Mouse (Mus musculus) yolk sac, embryonic 10.5 days (tissue): ENCODE measurements around the gene D3Ertd254e.
"Not testable (repeated sequence)": the region's sequence is repeated elsewhere in the genome, so short reads cannot be mapped to it uniquely, and the experiment has no call there.

Experiments used
- DNase-seq: peaks from one replicate; pipeline ENCODE4 v3.0.0-alpha.2; 2017; ENCODE audit warnings: low spot score

Gene D3Ertd254e

GRCm38 (mm10) chr3:36150934-36151686 is at the start of gene D3Ertd254e:
Gene D3Ertd254e (plus strand): TSS chr3:36151017.
- peak; percentile 89 for DNase-seq

GRCm38 (mm10) chr3:36116076-36116475 is 34.7 kb upstream of the D3Ertd254e start:
- no peak for DNase-seq

GRCm38 (mm10) chr3:36119684-36120548 is 30.9 kb upstream of the D3Ertd254e start:
- DNase-seq: no peak

GRCm38 (mm10) chr3:36126176-36126575 is 24.6 kb upstream of the D3Ertd254e start:
- not testable (repeated sequence) for DNase-seq

GRCm38 (mm10) chr3:36136152-36136551 is 14.7 kb upstream of the D3Ertd254e start:
- no peak for DNase-seq

GRCm38 (mm10) chr3:36137560-36137959 is 13.3 kb upstream of the D3Ertd254e start:
- DNase-seq: no peak

GRCm38 (mm10) chr3:36138171-36138660 is 12.6 kb upstream of the D3Ertd254e start:
- DNase-seq: no peak

- DNase-seq: no peak
Observed at GRCm38 (mm10) chr3:36138996-36139395, 11.8 kb upstream of the D3Ertd254e start.

GRCm38 (mm10) chr3:36150537-36150933 is 282 bp upstream of the D3Ertd254e start:
- no peak for DNase-seq

- DNase-seq: no peak
Observed at GRCm38 (mm10) chr3:36155268-36155667, 4.5 kb downstream of the D3Ertd254e start.

GRCm38 (mm10) chr3:36170670-36171210 is 19.9 kb downstream of the D3Ertd254e start:
- DNase-seq: no peak

GRCm38 (mm10) chr3:36171348-36171747 is 20.5 kb downstream of the D3Ertd254e start:
- DNase-seq: no peak

GRCm38 (mm10) chr3:36173761-36174160 is 22.9 kb downstream of the D3Ertd254e start:
- DNase-seq: no peak

GRCm38 (mm10) chr3:36181519-36181918 is 30.7 kb downstream of the D3Ertd254e start:
- no peak for DNase-seq

- no peak for DNase-seq
Observed at GRCm38 (mm10) chr3:36186510-36186909, 35.7 kb downstream of the D3Ertd254e start.

- DNase-seq: no peak
Observed at GRCm38 (mm10) chr3:36189243-36189642, 38.4 kb downstream of the D3Ertd254e start.

- no peak for DNase-seq
Observed at GRCm38 (mm10) chr3:36201098-36201497, 50.3 kb downstream of the D3Ertd254e start.

- no peak for DNase-seq
Observed at GRCm38 (mm10) chr3:36202932-36203331, 52.1 kb downstream of the D3Ertd254e start.

GRCm38 (mm10) chr3:36207520-36208264 is 56.9 kb downstream of the D3Ertd254e start:
- DNase-seq: peak; percentile 83

- DNase-seq: no peak
Observed at GRCm38 (mm10) chr3:36209776-36210555, 59.1 kb downstream of the D3Ertd254e start.

GRCm38 (mm10) chr3:36210939-36211338 is 60.1 kb downstream of the D3Ertd254e start:
- no peak for DNase-seq
